Mouse (Mus musculus) neural tube, embryonic 12.5 days (tissue): Measurements from ENCODE around the gene B4galt7. TPM values are rescaled to one million over a fixed set of nuclear protein-coding genes. Genes with fewer than 3 reads are reported as not detected.
"Not testable (repeated sequence)": the region's sequence is repeated elsewhere in the genome, so short reads cannot be mapped to it uniquely, and the experiment has no call there.

Source experiments
- ATAC-seq: fragments of 200-750 bp; cut with Nextera tagmentation; 2 replicates; pipeline ENCODE4 v1.8.0; 2017; ENCODE audit warnings: low read depth, mild to moderate bottlenecking, moderate TSS enrichment, moderate library complexity; ENCODE audit not compliant: low FRiP score
- H3K27ac ChIP-seq: fragments of 300-500 bp; sonication (generic); 2 replicates; pipeline ENCODE4 v1.5.1; 2016
- H3K27me3 ChIP-seq: fragments of 300-500 bp; sonication (generic); replicated peaks from 2 replicates; pipeline ENCODE4 v1.6.1; 2016; ENCODE audit warnings: mild to moderate bottlenecking
- H3K36me3 ChIP-seq: fragments of 300-500 bp; sonication (generic); 2 replicates; pipeline ENCODE4 v1.6.1; 2016; ENCODE audit warnings: mild to moderate bottlenecking
- H3K4me1 ChIP-seq: fragments of 300-500 bp; sonication (generic); 2 replicates; pipeline ENCODE4 v1.6.1; 2016
- H3K4me2 ChIP-seq: fragments of 300-500 bp; sonication (generic); replicated peaks from 2 replicates; pipeline ENCODE4 v1.6.1; 2016; ENCODE audit warnings: mild to moderate bottlenecking
- H3K4me3 ChIP-seq: fragments of 300-500 bp; sonication (generic); 2 replicates; pipeline ENCODE4 v1.5.1; 2016
- H3K9ac ChIP-seq: fragments of 300-500 bp; sonication (generic); 2 replicates; pipeline ENCODE4 v1.6.1; 2016; ENCODE audit warnings: mild to moderate bottlenecking
- H3K9me3 ChIP-seq: fragments of 300-500 bp; sonication (generic); 2 replicates; pipeline ENCODE4 v1.6.1; 2016; ENCODE audit warnings: mild to moderate bottlenecking
- WGBS: fragments of 180-500 bp; shearing (Covaris S2); methylation state at CpG from one replicate; pipeline ENCODE4 v1.1.7; 2016; 5-methylcytosine and 5-hydroxymethylcytosine counted together
- polyA plus RNA-seq: library from polyadenylated mRNA; unstranded; fragments of >200 nt; fragmentation: Nextera tagmentation; extraction: Ambion mirVana; gene quantifications from 2 replicates; pipeline ENCODE4 v1.2.1, GENCODE M21; 2016

The B4galt7 gene
- polyA plus RNA-seq, 1 experiment from 2014 or later, result 42.4 TPM

DNA sequence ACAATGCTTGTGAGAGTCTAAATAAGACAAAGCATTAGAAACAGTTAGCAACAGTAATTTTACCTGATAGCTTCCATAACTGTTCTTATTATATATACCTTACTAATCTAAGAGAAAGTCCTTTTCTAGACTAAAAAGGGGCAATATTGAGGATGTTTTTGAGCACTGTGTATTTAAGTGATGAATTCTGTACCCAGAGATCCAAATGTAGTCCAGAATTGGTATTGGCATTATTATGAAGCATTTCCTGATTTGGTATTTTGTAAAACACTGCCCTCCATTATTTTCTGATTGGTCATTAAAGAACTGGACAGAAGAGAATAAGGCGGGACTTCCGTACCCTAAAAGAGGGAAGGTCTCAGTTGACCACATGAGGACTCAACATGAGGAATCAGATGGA lies 26.3 kb upstream of the B4galt7 start, which contains the start of gene Tmed9:
Gene Tmed9 (plus strand): TSS at position 301 of the 400 bp plus-strand sequence.
- no peaks in the 10 kb centered on the region for H3K36me3 ChIP-seq
- no peak for ATAC-seq

DNA sequence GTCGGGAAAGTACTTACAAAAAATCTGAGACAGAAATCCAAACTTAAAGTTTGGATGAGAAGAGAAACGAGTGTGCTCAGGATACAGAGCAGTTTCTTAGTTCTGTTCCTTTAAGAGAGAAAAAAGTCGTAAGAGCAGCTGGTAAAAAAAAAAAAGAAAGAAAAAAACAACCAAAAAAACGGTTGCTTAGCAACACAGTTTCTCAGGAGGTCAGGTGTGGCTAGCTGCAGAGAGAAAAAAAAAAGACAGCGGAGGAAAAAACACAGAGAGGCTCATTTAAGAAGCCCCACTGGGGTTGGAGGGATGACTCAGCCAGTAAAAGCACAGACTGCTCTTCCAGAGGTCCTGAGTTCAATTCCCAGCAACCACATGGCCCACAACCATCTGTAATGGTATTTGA lies 25.4 kb upstream of the B4galt7 start:
- 76% methylated on average over 5 of the region's 5 CpGs for WGBS

More for the DNA sequence above, 26.3 kb upstream of the B4galt7 start, which contains the start of gene Tmed9:
- Histone ChIP-seq H3K9ac (no peak within 1 kb of the TSS), H3K4me1 (peaks cover 17% of the 10 kb centered on the region), H3K9me3 (no peaks in the 10 kb centered on the region), H3K4me2 (no peak within 1 kb of the TSS), H3K4me3 (no peak within 1 kb of the TSS), H3K27ac (no peak within 1 kb of the TSS), H3K27me3 (no peaks in the 10 kb centered on the region)
- WGBS, result 98% methylated on average over 2 of the region's 2 CpGs

DNA sequence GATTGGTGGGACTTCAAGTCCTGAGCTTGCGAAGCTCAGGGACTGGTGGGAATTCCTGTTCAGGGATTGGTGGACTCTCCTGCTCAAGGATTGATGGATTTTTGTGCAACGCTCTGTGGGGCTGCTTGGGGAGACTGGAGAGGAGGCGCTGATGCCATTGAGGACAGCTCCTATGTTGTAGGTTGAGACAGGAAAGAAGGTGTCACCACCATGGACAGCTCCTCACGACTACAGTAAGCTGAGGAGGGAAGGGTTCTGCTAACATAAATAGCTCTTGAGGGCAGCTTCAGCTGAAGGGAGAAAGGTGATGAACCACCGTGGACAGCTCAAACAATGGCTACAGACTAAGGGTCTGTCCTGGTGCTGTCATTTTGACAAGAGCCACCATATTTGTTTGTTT lies 23.8 kb upstream of the B4galt7 start:
- Histone ChIP-seq H3K4me2 (no peak overlapping the region), H3K9me3 (no peaks in the 10 kb centered on the region), H3K9ac (no peak overlapping the region), H3K4me1 (peaks cover 5% of the 10 kb centered on the region; the same call in 1 of the 2 replicates), H3K4me3 (no peak overlapping the region), H3K27me3 (no peaks in the 10 kb centered on the region), H3K27ac (no peak overlapping the region), H3K36me3 (no peaks in the 10 kb centered on the region)
- no peak for ATAC-seq
- WGBS, result 66% methylated on average over 5 of the region's 5 CpGs

More for the DNA sequence above, 25.4 kb upstream of the B4galt7 start:
- ATAC-seq, result no peak
- Histone ChIP-seq H3K4me1 (peaks cover 12% of the 10 kb centered on the region), H3K4me2 (no peak overlapping the region), H3K9ac (no peak overlapping the region), H3K27me3 (no peaks in the 10 kb centered on the region), H3K4me3 (no peak overlapping the region), H3K9me3 (no peaks in the 10 kb centered on the region), H3K27ac (no peak overlapping the region), H3K36me3 (no peaks in the 10 kb centered on the region)

DNA sequence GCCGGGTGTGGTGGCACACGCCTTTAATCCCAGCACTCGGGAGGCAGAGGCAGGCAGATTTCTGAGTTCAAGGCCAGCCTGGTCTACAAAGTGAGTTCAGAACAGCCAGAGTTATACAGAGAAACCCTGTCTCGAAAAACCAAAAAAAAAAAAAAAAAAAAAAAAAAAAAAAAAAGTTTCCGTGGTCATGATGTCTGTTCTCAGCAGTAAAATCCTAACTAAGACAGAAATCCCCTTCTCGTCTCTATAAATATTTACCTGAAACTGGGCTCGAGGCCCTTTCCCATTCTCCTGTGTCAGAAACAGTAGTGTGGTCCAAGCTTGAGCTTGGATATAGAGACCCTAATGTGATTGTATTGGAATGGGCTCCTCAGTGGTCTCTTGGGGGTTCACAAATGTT lies 22.8 kb upstream of the B4galt7 start:
- H3K4me1 ChIP-seq, H3K27ac ChIP-seq, ATAC-seq, H3K9me3 ChIP-seq, H3K36me3 ChIP-seq, H3K9ac ChIP-seq, H3K27me3 ChIP-seq, H3K4me2 ChIP-seq, H3K4me3 ChIP-seq: not testable (repeated sequence)
- 86% methylated on average over 7 of the region's 7 CpGs for WGBS

DNA sequence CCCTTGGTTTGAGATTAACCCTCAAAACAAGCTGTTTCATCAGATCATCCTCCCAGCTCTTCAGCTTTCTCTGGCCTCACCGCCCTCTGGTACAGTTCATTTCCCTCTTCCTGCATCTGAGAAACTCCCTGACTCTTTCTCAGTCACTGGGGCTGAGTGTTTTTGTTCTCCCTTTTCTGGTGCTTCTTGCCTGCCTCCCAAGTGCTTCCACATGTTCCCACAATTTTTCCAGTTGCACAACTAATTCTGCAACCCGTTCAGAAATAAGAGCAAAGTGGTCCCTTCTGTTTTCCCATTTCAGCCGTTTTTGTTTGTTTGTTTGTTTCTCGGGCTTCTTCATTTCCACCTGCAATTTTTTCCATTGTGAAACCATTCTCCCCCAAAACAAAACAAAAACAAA lies 21.6 kb upstream of the B4galt7 start:
- Histone ChIP-seq H3K27me3 (no peaks in the 10 kb centered on the region), H3K9ac (no peak overlapping the region), H3K4me2 (no peak overlapping the region), H3K36me3 (no peaks in the 10 kb centered on the region), H3K4me1 (no peaks in the 10 kb centered on the region), H3K27ac (no peak overlapping the region), H3K4me3 (no peak overlapping the region), H3K9me3 (no peaks in the 10 kb centered on the region)
- ATAC-seq, result no peak
- 82% methylated on average over 4 of the region's 4 CpGs for WGBS

DNA sequence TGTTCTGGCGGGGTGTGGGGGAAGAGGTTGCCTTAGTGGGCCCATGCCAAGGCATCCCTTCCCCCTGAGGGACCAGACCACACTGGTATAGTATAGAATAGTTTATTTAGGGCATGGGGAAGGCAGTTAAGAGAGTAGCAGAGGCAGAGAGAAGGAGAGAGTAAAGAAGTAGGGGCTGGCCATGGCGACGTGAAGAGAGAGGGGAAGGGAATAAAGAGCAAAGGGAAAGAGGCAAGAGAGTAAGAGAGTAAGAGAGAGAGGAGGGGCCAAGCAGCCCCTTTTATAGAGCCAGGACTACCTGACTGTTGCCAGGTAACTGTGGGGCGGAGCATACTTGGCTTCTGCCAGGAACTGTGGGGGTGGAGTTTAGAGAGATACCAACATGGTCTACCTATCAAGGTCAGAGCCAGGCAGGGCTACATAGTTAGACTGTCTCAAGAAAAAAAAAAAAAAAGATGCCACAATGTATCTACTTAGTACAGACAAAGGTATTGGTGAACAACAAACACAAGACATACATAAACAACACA lies 7.7 kb upstream of the B4galt7 start:
- Histone ChIP-seq H3K9me3 (no peaks in the 10 kb centered on the region), H3K27ac (no peak overlapping the region), H3K4me1 (peaks cover 11% of the 10 kb centered on the region), H3K36me3 (peaks cover 28% of the 10 kb centered on the region), H3K4me3 (no peak overlapping the region), H3K27me3 (no peaks in the 10 kb centered on the region), H3K4me2 (no peak overlapping the region), H3K9ac (no peak overlapping the region)
- no peak for ATAC-seq
- 81% methylated on average over 4 of the region's 4 CpGs for WGBS

DNA sequence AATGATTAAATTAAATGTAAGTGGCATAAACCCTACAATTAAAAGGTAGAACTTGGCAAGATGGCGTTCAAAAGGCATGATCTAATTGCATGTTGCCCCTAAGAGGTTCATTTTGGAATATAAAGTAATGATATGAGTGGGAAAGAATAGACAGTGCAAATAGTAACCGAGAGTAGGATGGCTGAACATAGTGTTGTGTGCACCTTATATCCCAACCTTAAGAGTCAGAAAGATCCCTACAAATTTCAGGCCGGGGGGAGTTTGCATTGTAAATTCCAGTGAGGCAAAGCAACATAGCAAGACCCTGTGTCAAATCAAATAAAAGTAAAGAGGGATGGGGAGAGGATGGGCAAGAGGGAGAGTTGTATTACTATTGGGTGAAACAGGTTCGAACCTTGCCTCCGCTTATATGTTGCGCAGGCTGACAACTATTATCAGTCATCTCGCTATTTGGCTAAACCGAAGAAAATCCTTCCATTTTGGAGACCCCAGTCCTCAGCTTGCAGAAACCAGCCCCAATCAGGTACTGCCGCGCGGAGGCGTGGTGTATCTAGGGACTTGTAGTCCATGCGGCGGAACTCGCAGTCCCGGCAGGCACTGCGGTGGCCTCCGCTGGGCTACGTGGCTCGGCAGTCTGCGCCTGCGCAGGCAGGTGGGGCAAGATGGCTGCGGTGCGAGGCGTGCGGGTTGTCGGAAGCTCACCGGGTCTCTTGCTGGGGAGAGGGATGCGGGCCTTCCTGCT lies 7.0 kb upstream of the B4galt7 start:
- Histone ChIP-seq H3K27me3 (no peaks in the 10 kb centered on the region), H3K36me3 (peaks cover 32% of the 10 kb centered on the region), H3K4me2 (peak overlapping the region; percentile 76), H3K9me3 (no peaks in the 10 kb centered on the region), H3K27ac (no peak overlapping the region), H3K4me1 (peaks cover 11% of the 10 kb centered on the region), H3K4me3 (peak overlapping the region; percentile 77), H3K9ac (peak overlapping the region; percentile 84)
- peak; percentile 98 for ATAC-seq
- WGBS, result 6% methylated on average over 29 of the region's 29 CpGs

DNA sequence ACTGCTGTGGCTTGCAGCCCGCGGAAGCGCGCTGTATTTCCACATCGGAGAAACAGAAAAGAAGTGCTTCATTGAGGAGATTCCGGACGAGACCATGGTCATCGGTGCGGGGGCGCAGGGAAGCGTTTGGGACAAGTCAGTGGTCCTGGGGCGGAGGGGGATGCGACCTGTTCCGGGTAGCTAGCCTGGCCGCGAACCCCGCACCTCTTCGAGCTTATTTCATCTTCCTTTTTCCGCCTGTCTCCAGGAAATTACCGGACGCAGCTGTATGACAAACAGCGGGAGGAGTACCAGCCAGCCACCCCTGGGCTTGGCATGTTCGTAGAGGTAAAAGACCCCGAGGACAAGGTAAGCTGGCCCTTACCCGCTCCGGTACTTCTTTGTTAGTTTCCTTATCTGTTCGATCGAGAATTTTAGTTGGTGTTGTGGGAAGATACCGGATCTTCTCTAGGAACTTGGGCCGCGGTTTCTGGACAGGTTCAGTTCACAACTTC lies 6.4 kb upstream of the B4galt7 start:
- no peaks in the 10 kb centered on the region for H3K27me3 ChIP-seq
- H3K27ac ChIP-seq, result no peak overlapping the region
- no peaks in the 10 kb centered on the region for H3K9me3 ChIP-seq
- 1% methylated on average over 31 of the region's 31 CpGs for WGBS
- H3K9ac ChIP-seq, result peak overlapping the region; percentile 84
- H3K4me2 ChIP-seq, result peak overlapping the region; percentile 76
- H3K4me1 ChIP-seq, result peaks cover 11% of the 10 kb centered on the region
- peak overlapping the region; percentile 77 for H3K4me3 ChIP-seq
- peak; percentile 64 for ATAC-seq
- H3K36me3 ChIP-seq, result peaks cover 39% of the 10 kb centered on the region

DNA sequence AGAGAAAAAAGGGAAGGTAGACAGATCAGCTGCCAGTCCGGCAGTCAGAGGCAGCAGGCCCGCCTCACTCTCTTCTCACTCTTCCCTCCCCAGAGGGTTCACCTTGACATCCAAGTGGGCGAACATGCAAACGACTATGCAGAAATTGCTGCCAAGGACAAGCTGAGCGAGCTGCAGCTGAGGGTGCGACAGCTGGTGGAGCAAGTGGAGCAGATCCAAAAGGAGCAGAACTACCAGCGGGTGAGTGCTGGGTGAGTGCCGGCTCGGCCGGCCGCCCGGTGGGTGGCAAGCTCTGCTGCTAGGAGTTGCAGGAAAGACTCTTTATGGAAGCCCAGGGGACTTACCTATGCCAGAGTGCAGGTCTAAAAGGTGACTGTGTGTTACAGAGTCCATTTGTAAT lies 4.3 kb upstream of the B4galt7 start:
- H3K27ac ChIP-seq, result no peak overlapping the region
- peaks cover 11% of the 10 kb centered on the region for H3K4me1 ChIP-seq
- no peak overlapping the region for H3K4me2 ChIP-seq
- no peak for ATAC-seq
- H3K36me3 ChIP-seq, result peaks cover 41% of the 10 kb centered on the region
- 0 out of 2 replicates have a peak overlapping the region, but pooled peaks have one; percentile 26 for H3K9ac ChIP-seq
- WGBS, result 91% methylated on average over 12 of the region's 12 CpGs
- no peak overlapping the region for H3K4me3 ChIP-seq
- H3K27me3 ChIP-seq, result no peaks in the 10 kb centered on the region
- no peaks in the 10 kb centered on the region for H3K9me3 ChIP-seq

DNA sequence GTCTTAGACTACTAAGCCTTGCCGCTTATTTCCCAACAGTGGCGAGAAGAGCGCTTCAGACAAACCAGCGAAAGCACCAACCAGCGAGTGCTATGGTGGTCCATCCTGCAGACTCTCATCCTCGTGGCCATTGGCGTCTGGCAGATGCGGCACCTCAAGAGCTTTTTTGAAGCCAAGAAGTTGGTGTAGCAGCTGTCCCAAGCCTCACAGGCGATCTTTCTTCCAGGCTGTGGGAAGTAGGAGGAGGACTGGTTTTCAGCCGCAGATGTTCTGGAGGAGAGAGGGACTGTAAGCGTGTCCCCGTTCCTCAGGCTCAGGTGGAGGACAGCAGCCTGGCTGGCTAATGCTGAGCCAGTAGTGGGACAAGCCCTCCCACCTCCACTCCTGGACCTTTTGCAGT lies 2.9 kb upstream of the B4galt7 start:
- Histone ChIP-seq H3K4me3 (no peak overlapping the region), H3K4me2 (no peak overlapping the region), H3K36me3 (peaks cover 41% of the 10 kb centered on the region), H3K27me3 (no peaks in the 10 kb centered on the region), H3K27ac (no peak overlapping the region), H3K9ac (no peak overlapping the region), H3K4me1 (peaks cover 16% of the 10 kb centered on the region), H3K9me3 (no peaks in the 10 kb centered on the region)
- WGBS, result 95% methylated on average over 12 of the region's 12 CpGs
- ATAC-seq, result no peak

DNA sequence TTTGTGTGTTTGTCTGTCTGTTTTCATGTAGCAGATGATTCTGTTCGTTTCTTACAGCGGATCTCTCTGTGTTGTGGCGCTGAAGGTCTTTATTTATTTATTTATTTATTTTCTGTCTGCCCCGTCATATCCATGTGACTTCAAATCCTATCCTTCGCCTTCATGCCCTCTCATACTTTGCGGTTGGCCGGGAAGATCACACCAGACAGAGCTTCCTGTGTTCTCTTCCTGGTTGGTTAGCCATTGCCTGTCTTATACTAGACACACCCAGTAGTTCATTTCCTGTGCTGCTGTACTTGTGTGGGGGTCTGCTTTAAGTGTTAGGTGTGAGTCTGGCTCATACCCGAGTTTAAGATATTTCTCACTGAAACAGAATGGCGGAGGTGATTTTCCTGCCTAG lies 961 bp downstream of the B4galt7 start:
- Histone ChIP-seq H3K36me3 (peaks cover 39% of the 10 kb centered on the region), H3K27ac (no peak overlapping the region), H3K4me2 (peak overlapping the region; percentile 68), H3K9ac (peak overlapping the region; percentile 83), H3K4me1 (peaks cover 11% of the 10 kb centered on the region), H3K27me3 (no peaks in the 10 kb centered on the region), H3K4me3 (peak overlapping the region; percentile 77), H3K9me3 (no peaks in the 10 kb centered on the region)
- 0 out of 2 replicates have a peak, but pooled peaks have one; percentile 6 for ATAC-seq
- 29% methylated on average over 9 of the region's 9 CpGs for WGBS

DNA sequence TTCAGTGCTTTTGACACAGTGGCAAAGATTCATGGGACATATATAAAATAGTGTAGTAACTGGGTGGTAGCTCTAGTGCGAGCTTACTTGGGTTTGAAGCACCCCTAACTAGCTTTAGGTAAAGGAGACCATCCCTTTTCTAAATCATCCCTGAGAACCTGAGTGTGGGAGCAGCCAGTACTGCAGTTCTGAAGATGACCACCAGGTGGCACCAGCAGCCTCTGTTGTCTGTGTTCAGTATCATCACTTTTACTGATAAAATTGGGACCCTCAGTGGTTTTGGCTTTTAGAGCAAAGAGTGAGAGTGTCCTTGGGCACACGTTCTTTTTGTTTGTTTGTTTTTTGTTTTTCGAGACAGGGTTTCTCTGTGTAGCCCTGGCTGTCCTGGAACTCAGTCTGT lies 1.9 kb downstream of the B4galt7 start:
- no peak overlapping the region; the same call in 1 of the 2 replicates for H3K4me2 ChIP-seq
- H3K27me3 ChIP-seq, result no peaks in the 10 kb centered on the region
- H3K9ac ChIP-seq, result no peak overlapping the region
- ATAC-seq, result no peak
- WGBS, result 8% methylated on average over 3 of the region's 3 CpGs
- H3K36me3 ChIP-seq, result peaks cover 39% of the 10 kb centered on the region
- H3K27ac ChIP-seq, result no peak overlapping the region
- H3K4me3 ChIP-seq, result no peak overlapping the region
- peaks cover 11% of the 10 kb centered on the region for H3K4me1 ChIP-seq
- H3K9me3 ChIP-seq, result no peaks in the 10 kb centered on the region
